Mouse (Mus musculus) kidney, embryonic 16.5 days (tissue): ENCODE data around the gene Nr1h3. TPM values are rescaled to one million over a fixed set of nuclear protein-coding genes. Genes with fewer than 3 reads are reported as not detected.

Experiments
- ATAC-seq: fragments of 200-750 bp; cut with Nextera tagmentation; 2 replicates; pipeline ENCODE4 v1.8.0; 2017; ENCODE audit warnings: moderate TSS enrichment; ENCODE audit not compliant: low FRiP score, low TSS enrichment
- H3K27ac ChIP-seq: fragments of 300-500 bp; sonication (generic); 2 replicates; pipeline ENCODE4 v1.5.1; 2014; ENCODE audit warnings: low read length
- H3K27me3 ChIP-seq: fragments of 300-500 bp; sonication (generic); 2 replicates; pipeline ENCODE4 v1.6.1; 2014; ENCODE audit warnings: low read length, control low read depth, mixed read lengths; ENCODE audit not compliant: insufficient read depth
- H3K36me3 ChIP-seq: fragments of 300-500 bp; sonication (generic); 2 replicates; pipeline ENCODE4 v1.6.1; 2014; ENCODE audit warnings: low read length, control low read depth, mixed read lengths; ENCODE audit not compliant: insufficient read depth
- H3K4me1 ChIP-seq: fragments of 300-500 bp; sonication (generic); 2 replicates; pipeline ENCODE4 v1.6.1; 2014; ENCODE audit warnings: low read length, control low read depth, mixed read lengths; ENCODE audit not compliant: insufficient read depth
- H3K4me2 ChIP-seq: fragments of 300-500 bp; sonication (generic); replicated peaks from 2 replicates; pipeline ENCODE4 v1.6.1; 2014; ENCODE audit warnings: low read depth, low read length
- H3K4me3 ChIP-seq: fragments of 300-500 bp; sonication (generic); 2 replicates; pipeline ENCODE4 v1.5.1; 2014; ENCODE audit warnings: mild to moderate bottlenecking, low read length
- H3K9ac ChIP-seq: fragments of 300-500 bp; sonication (generic); replicated peaks from 2 replicates; pipeline ENCODE4 v1.6.1; 2014; ENCODE audit warnings: low read length
- H3K9me3 ChIP-seq: fragments of 300-500 bp; sonication (generic); 2 replicates; pipeline ENCODE4 v1.6.1; 2016; ENCODE audit warnings: low read length, control low read depth
- WGBS: fragments of 180-500 bp; shearing (Covaris S2); extraction: QIAGEN DNeasy Blood & Tissue Kit; methylation state at CpG from one replicate; pipeline ENCODE4 v1.1.7; 2014; 5-methylcytosine and 5-hydroxymethylcytosine counted together
- polyA plus RNA-seq: library from polyadenylated mRNA; unstranded; fragments of >200 nt; fragmentation: Nextera tagmentation; extraction: Ambion mirVana; gene quantifications from 2 replicates; pipeline ENCODE4 v1.2.1, GENCODE M21; 2015

The Nr1h3 gene
- polyA plus RNA-seq, 1 experiment from 2014 or later = 4.6 TPM

GRCm38 (mm10) chr2:91187431-91187830, 15.2 kb downstream of the Nr1h3 start:
- 60% methylated on average over 4 of the region's 4 CpGs for WGBS
- Histone ChIP-seq H3K4me3 (no peak overlapping the region), H3K9me3 (no peaks in the 10 kb centered on the region), H3K27ac (no peak overlapping the region), H3K4me1 (no peaks in the 10 kb centered on the region), H3K4me2 (no peak overlapping the region), H3K27me3 (no peaks in the 10 kb centered on the region), H3K9ac (no peak overlapping the region), H3K36me3 (no peaks in the 10 kb centered on the region)
- no peak for ATAC-seq

GRCm38 (mm10) chr2:91186208-91186607, 16.4 kb downstream of the Nr1h3 start:
- no peak for ATAC-seq
- H3K27me3 ChIP-seq = no peaks in the 10 kb centered on the region
- H3K36me3 ChIP-seq = no peaks in the 10 kb centered on the region
- H3K4me3 ChIP-seq = no peak overlapping the region
- 62% methylated on average over 1 of the region's 1 CpGs for WGBS
- H3K27ac ChIP-seq = no peak overlapping the region
- H3K4me2 ChIP-seq = no peak overlapping the region
- no peaks in the 10 kb centered on the region for H3K9me3 ChIP-seq
- H3K4me1 ChIP-seq = peaks cover 6% of the 10 kb centered on the region
- H3K9ac ChIP-seq = no peak overlapping the region

- no peak for ATAC-seq
- no peaks in the 10 kb centered on the region for H3K9me3 ChIP-seq
- H3K27me3 ChIP-seq = no peaks in the 10 kb centered on the region
- H3K27ac ChIP-seq = peak within 1 kb of the TSS; percentile 63
- peak within 1 kb of the TSS; percentile 94 for H3K4me3 ChIP-seq
- H3K9ac ChIP-seq = peak within 1 kb of the TSS; percentile 80
- H3K36me3 ChIP-seq = no peaks in the 10 kb centered on the region
- peak within 1 kb of the TSS; percentile 89 for H3K4me2 ChIP-seq
- WGBS = 62% methylated on average over 15 of the region's 15 CpGs
- peaks cover 6% of the 10 kb centered on the region for H3K4me1 ChIP-seq
Measured at GRCm38 (mm10) chr2:91183711-91184405, 18.8 kb downstream of the Nr1h3 start, which contains the start of gene Madd. Gene Madd (minus strand): TSS chr2:91183837.

- Histone ChIP-seq H3K4me3 (peak overlapping the region; percentile 94), H3K27ac (peak overlapping the region; percentile 63; the same call in 1 of the 2 replicates), H3K27me3 (no peaks in the 10 kb centered on the region), H3K9ac (peak overlapping the region; percentile 80), H3K36me3 (no peaks in the 10 kb centered on the region), H3K9me3 (no peaks in the 10 kb centered on the region), H3K4me1 (peaks cover 6% of the 10 kb centered on the region), H3K4me2 (peak overlapping the region; percentile 89)
- peak; percentile 97 for ATAC-seq
- 0% methylated on average over 9 of the region's 9 CpGs for WGBS
Measured at GRCm38 (mm10) chr2:91183148-91183513, 19.5 kb downstream of the Nr1h3 start.

GRCm38 (mm10) chr2:91182405-91183147, 20.1 kb downstream of the Nr1h3 start:
- peaks cover 6% of the 10 kb centered on the region for H3K4me1 ChIP-seq
- no peaks in the 10 kb centered on the region for H3K9me3 ChIP-seq
- H3K27ac ChIP-seq = peak overlapping the region; percentile 63
- ATAC-seq = peak; percentile 97
- no peaks in the 10 kb centered on the region for H3K27me3 ChIP-seq
- peak overlapping the region; percentile 80 for H3K9ac ChIP-seq
- H3K36me3 ChIP-seq = no peaks in the 10 kb centered on the region
- H3K4me3 ChIP-seq = peak overlapping the region; percentile 94
- H3K4me2 ChIP-seq = peak overlapping the region; percentile 89
- WGBS = under 1% methylated on average over 73 of the region's 81 CpGs

- Histone ChIP-seq H3K4me2 (peak overlapping the region; percentile 89), H3K4me1 (peaks cover 6% of the 10 kb centered on the region), H3K9me3 (no peaks in the 10 kb centered on the region), H3K27me3 (no peaks in the 10 kb centered on the region), H3K4me3 (peak overlapping the region; percentile 94), H3K27ac (no peak overlapping the region), H3K36me3 (no peaks in the 10 kb centered on the region), H3K9ac (peak overlapping the region; percentile 80)
- no peak for ATAC-seq
- 12% methylated on average over 8 of the region's 8 CpGs for WGBS
Measured at GRCm38 (mm10) chr2:91182016-91182404, 20.6 kb downstream of the Nr1h3 start.

GRCm38 (mm10) chr2:91180706-91181105, 21.9 kb downstream of the Nr1h3 start:
- H3K4me3 ChIP-seq = no peak overlapping the region
- H3K9me3 ChIP-seq = no peaks in the 10 kb centered on the region
- no peak for ATAC-seq
- H3K4me1 ChIP-seq = peaks cover 6% of the 10 kb centered on the region
- H3K4me2 ChIP-seq = no peak overlapping the region
- H3K27me3 ChIP-seq = no peaks in the 10 kb centered on the region
- H3K9ac ChIP-seq = no peak overlapping the region
- H3K36me3 ChIP-seq = 0 out of 2 replicates have a peak, but pooled peaks cover 4% of the 10 kb centered on the region
- no peak overlapping the region for H3K27ac ChIP-seq
- 76% methylated on average over 5 of the region's 5 CpGs for WGBS

GRCm38 (mm10) chr2:91179825-91180224, 22.8 kb downstream of the Nr1h3 start:
- no peak overlapping the region for H3K9ac ChIP-seq
- no peaks in the 10 kb centered on the region for H3K9me3 ChIP-seq
- 0 out of 2 replicates have a peak, but pooled peaks cover 4% of the 10 kb centered on the region for H3K36me3 ChIP-seq
- ATAC-seq = no peak
- H3K4me3 ChIP-seq = no peak overlapping the region
- no peaks in the 10 kb centered on the region for H3K27me3 ChIP-seq
- peaks cover 6% of the 10 kb centered on the region for H3K4me1 ChIP-seq
- WGBS = 47% methylated on average over 4 of the region's 4 CpGs
- no peak overlapping the region for H3K27ac ChIP-seq
- no peak overlapping the region for H3K4me2 ChIP-seq

- Histone ChIP-seq H3K27ac (no peak overlapping the region), H3K4me3 (no peak overlapping the region), H3K4me1 (no peaks in the 10 kb centered on the region), H3K36me3 (0 out of 2 replicates have a peak, but pooled peaks cover 4% of the 10 kb centered on the region), H3K27me3 (no peaks in the 10 kb centered on the region), H3K9ac (no peak overlapping the region), H3K4me2 (no peak overlapping the region), H3K9me3 (no peaks in the 10 kb centered on the region)
- no peak for ATAC-seq
- WGBS = 75% methylated on average over 6 of the region's 6 CpGs
Measured at GRCm38 (mm10) chr2:91176234-91176633, 26.4 kb downstream of the Nr1h3 start.

- Histone ChIP-seq H3K27ac (no peak overlapping the region), H3K27me3 (no peaks in the 10 kb centered on the region), H3K9me3 (no peaks in the 10 kb centered on the region), H3K9ac (no peak overlapping the region), H3K4me1 (no peaks in the 10 kb centered on the region), H3K36me3 (0 out of 2 replicates have a peak, but pooled peaks cover 4% of the 10 kb centered on the region), H3K4me2 (no peak overlapping the region), H3K4me3 (no peak overlapping the region)
- no peak for ATAC-seq
- 91% methylated on average over 4 of the region's 4 CpGs for WGBS
Measured at GRCm38 (mm10) chr2:91175490-91175889, 27.1 kb downstream of the Nr1h3 start.
